In genomic region chr3:83163676-83164075, GRCm38 (mm10) we compare ENCODE assay signal across 13 mouse cellular contexts. TPM values are rescaled to one million over a fixed set of nuclear protein-coding genes. Genes with fewer than 3 reads are reported as not detected.
"Had no signal": no experiment of that assay in that cellular context is flagged by ENCODE, and none has a peak within 500 bp of the region (broad histone marks: within the 10 kb centered on the region; RNA-seq: fewer than 3 reads in every experiment).

No protein-coding gene starts in this region.

- DNase-seq: kidney, adult 2 months; kidney, postnatal 25 days; left cerebral cortex, postnatal 4 days; liver, postnatal 0 days; lung, postnatal 10 days; retina, postnatal 1 day; right cerebral cortex, postnatal 25 days; spleen, adult 18-20 months; thymus, postnatal 25 days had no signal

RNA-seq across cellular contexts. Expression of gene Dchs2, which starts 35.9 kb away (rescaled TPM):
- total RNA-seq: megakaryocyte, adult 5-6 weeks; monocyte, adult 5-6 weeks; neutrophil, adult 5-6 weeks had no signal
- polyA plus RNA-seq: macrophage had no signal
